Mouse (Mus musculus) CH12.LX (cell line): Measurements from ENCODE around the gene Rnd1. TPM values are rescaled to one million over a fixed set of nuclear protein-coding genes. Genes with fewer than 3 reads are reported as not detected.

Experiments used
- DNase-seq: peaks from one replicate; pipeline ENCODE4 v3.0.0-alpha.2; 2013; ENCODE audit errors: extremely low read depth
- H3K27ac ChIP-seq: 2 replicates; pipeline ENCODE4 v1.5.1; 2012; ENCODE audit warnings: low read depth, mild to moderate bottlenecking, control low read depth, moderate library complexity; ENCODE audit not compliant: insufficient read depth
- H3K27me3 ChIP-seq: replicated peaks from 2 replicates; pipeline ENCODE3; 2012; ENCODE audit warnings: inconsistent platforms
- H3K36me3 ChIP-seq, 2 experiments: replicated peaks in 1 of 2; 2 replicates each; pipeline versions ENCODE3 to v1.6.1; 2012; ENCODE audit warnings: inconsistent platforms in 1 of 2, low read length in 1 of 2, mild to moderate bottlenecking in 1 of 2, mixed read lengths in 1 of 2, moderate library complexity in 1 of 2; ENCODE audit not compliant: control insufficient read depth in 1 of 2, insufficient read depth in 1 of 2
- H3K4me1 ChIP-seq, 2 experiments: 2 replicates each; pipeline ENCODE4 v1.6.1; 2012; ENCODE audit warnings: inconsistent platforms in 1 of 2, moderate library complexity in 1 of 2; ENCODE audit not compliant: insufficient read depth in 2 of 2, control insufficient read depth in 1 of 2
- H3K4me2 ChIP-seq: 2 replicates; pipeline ENCODE4 v1.6.1; 2012; ENCODE audit warnings: low read depth, mild to moderate bottlenecking, control low read depth; ENCODE audit not compliant: poor library complexity, insufficient read depth, severe bottlenecking
- H3K4me3 ChIP-seq, 3 experiments: fragments of 150-350 bp in 1 of 3; sonication (generic) in 1 of 3; replicated peaks in 1 of 3; 2 replicates each; pipeline versions ENCODE3 to v1.5.1; 2011 to 2012; ENCODE audit warnings: low read depth in 2 of 3, low read length in 2 of 3, mild to moderate bottlenecking in 2 of 3, moderate library complexity in 2 of 3, control low read depth in 1 of 3, improper control_type of control experiment in 1 of 3, inconsistent platforms in 1 of 3, mixed read lengths in 1 of 3; ENCODE audit not compliant: poor library complexity in 1 of 3
- H3K79me2 ChIP-seq: replicated peaks from 2 replicates; pipeline ENCODE4 v1.6.1; 2012; ENCODE audit warnings: mild to moderate bottlenecking, moderate library complexity; ENCODE audit not compliant: control insufficient read depth, poor library complexity, insufficient read depth, severe bottlenecking; ENCODE audit errors: extremely low read depth
- H3K9ac ChIP-seq: 2 replicates; pipeline ENCODE4 v1.6.1; 2012; ENCODE audit warnings: low read depth, mild to moderate bottlenecking, control low read depth, moderate library complexity; ENCODE audit not compliant: insufficient read depth
- H3K9me3 ChIP-seq: replicated peaks from 2 replicates; pipeline ENCODE3; 2012; ENCODE audit warnings: low read length, inconsistent platforms, mixed read lengths
- CHD2 ChIP-seq: IDR thresholded peaks from 2 replicates; pipeline ENCODE4 v1.6.1; 2011; ENCODE audit warnings: low read length, improper control_type of control experiment
- CTCF ChIP-seq, 2 experiments: IDR thresholded peaks in 1 of 2; conservative IDR thresholded peaks in 1 of 2; 2 replicates each; pipeline ENCODE4 v1.5.1; 2011 to 2012; ENCODE audit warnings: low read depth in 2 of 2, low read length in 2 of 2, improper control_type of control experiment in 1 of 2, inconsistent platforms in 1 of 2, mild to moderate bottlenecking in 1 of 2, moderate library complexity in 1 of 2
- ELF1 ChIP-seq: IDR thresholded peaks from 2 replicates; pipeline ENCODE4 v1.6.1; 2014; ENCODE audit warnings: low read depth, mild to moderate bottlenecking, inconsistent platforms, low read length, improper control_type of control experiment
- GABPA ChIP-seq: IDR thresholded peaks from 2 replicates; pipeline ENCODE4 v1.6.1; 2012; ENCODE audit warnings: low read depth, low read length, improper control_type of control experiment, inconsistent platforms; ENCODE audit not compliant: insufficient replicate concordance
- IRF4 ChIP-seq: IDR thresholded peaks from 2 replicates; pipeline ENCODE4 v1.6.1; 2014; ENCODE audit warnings: low read depth, mild to moderate bottlenecking, inconsistent platforms, low read length, improper control_type of control experiment
- KAT2A ChIP-seq: IDR thresholded peaks from 2 replicates; pipeline ENCODE4 v1.6.1; 2012; ENCODE audit warnings: low read length, improper control_type of control experiment, inconsistent platforms; ENCODE audit not compliant: insufficient replicate concordance
- NRF1 ChIP-seq: IDR thresholded peaks from 2 replicates; pipeline ENCODE4 v1.6.1; 2014; ENCODE audit warnings: low read depth, mild to moderate bottlenecking, inconsistent platforms, low read length, improper control_type of control experiment, moderate library complexity
- PAX5 ChIP-seq: IDR thresholded peaks from 2 replicates; pipeline ENCODE4 v1.6.1; 2012; ENCODE audit warnings: low read length, inconsistent platforms, mixed read lengths
- POLR2A ChIP-seq: IDR thresholded peaks from 2 replicates; pipeline ENCODE4 v1.6.1; 2011; ENCODE audit warnings: low read depth, mild to moderate bottlenecking, improper control_type of control experiment, low read length
- POLR2AphosphoS2 ChIP-seq: IDR thresholded peaks from 2 replicates; pipeline ENCODE4 v1.6.1; 2011; ENCODE audit warnings: low read depth, low read length, improper control_type of control experiment
- RCOR1 ChIP-seq: conservative IDR thresholded peaks from 2 replicates; pipeline ENCODE4 v1.6.1; 2012; ENCODE audit warnings: low read depth, mild to moderate bottlenecking, inconsistent platforms, low read length, improper control_type of control experiment
- SIN3A ChIP-seq: IDR thresholded peaks from 2 replicates; pipeline ENCODE4 v1.6.1; 2012; ENCODE audit warnings: low read length, improper control_type of control experiment, inconsistent platforms
- SMC3 ChIP-seq: IDR thresholded peaks from 2 replicates; pipeline ENCODE4 v1.6.1; 2011; ENCODE audit warnings: low read depth, low read length, improper control_type of control experiment
- TBP ChIP-seq: conservative IDR thresholded peaks from 2 replicates; pipeline ENCODE4 v1.6.1; 2011; ENCODE audit warnings: low read depth, low read length, improper control_type of control experiment
- USF1 ChIP-seq: IDR thresholded peaks from 2 replicates; pipeline ENCODE4 v1.6.1; 2014; ENCODE audit warnings: low read depth, mild to moderate bottlenecking, inconsistent platforms, low read length, improper control_type of control experiment
- USF2 ChIP-seq: conservative IDR thresholded peaks from 2 replicates; pipeline ENCODE4 v1.6.1; 2011; ENCODE audit warnings: low read depth, low read length, improper control_type of control experiment
- ZNF384 ChIP-seq: IDR thresholded peaks from 2 replicates; pipeline ENCODE4 v1.6.1; 2012; ENCODE audit warnings: low read depth, low read length, improper control_type of control experiment, inconsistent platforms
- dilution Hi-C: fragments of 300-500 bp; cut with MboI; formaldehyde crosslinking; loops from 2 replicates; pipeline ENCODE4 v1.14.3; 2020; ENCODE audit warnings: low sequenced_read_pairs; ENCODE audit not compliant: extremely low pct_unique_long_range_greater_than_20kb, extremely low pct_ligation_motif_present
- in situ Hi-C: fragments of 300-500 bp; cut with MboI; formaldehyde crosslinking; loops from 3 replicates; pipeline ENCODE4 v1.14.3; 2019; ENCODE audit warnings: low sequenced_read_pairs, low pct_ligation_motif_present, low pct_unique_long_range_greater_than_20kb, mixed read lengths
- polyA plus RNA-seq: library from polyadenylated mRNA; unstranded; fragments of >175 nt; gene quantifications from 2 replicates; pipeline ENCODE4 v1.2.1, GENCODE M21; 2012; ENCODE audit warnings: low read depth; ENCODE audit not compliant: insufficient read length
- total RNA-seq, 2 experiments: library from RNA; depleted of rRNA; stranded (reverse); fragments of 300-350 nt in 1 of 2; fragments of >200 nt in 1 of 2; gene quantifications; 2 replicates each; pipeline ENCODE4 v1.2.3; 2012 to 2014

Rnd1 gene
- total and polyA plus RNA-seq, 3 experiments: 6.0 to 9.4 (median 6.3) TPM

DNA sequence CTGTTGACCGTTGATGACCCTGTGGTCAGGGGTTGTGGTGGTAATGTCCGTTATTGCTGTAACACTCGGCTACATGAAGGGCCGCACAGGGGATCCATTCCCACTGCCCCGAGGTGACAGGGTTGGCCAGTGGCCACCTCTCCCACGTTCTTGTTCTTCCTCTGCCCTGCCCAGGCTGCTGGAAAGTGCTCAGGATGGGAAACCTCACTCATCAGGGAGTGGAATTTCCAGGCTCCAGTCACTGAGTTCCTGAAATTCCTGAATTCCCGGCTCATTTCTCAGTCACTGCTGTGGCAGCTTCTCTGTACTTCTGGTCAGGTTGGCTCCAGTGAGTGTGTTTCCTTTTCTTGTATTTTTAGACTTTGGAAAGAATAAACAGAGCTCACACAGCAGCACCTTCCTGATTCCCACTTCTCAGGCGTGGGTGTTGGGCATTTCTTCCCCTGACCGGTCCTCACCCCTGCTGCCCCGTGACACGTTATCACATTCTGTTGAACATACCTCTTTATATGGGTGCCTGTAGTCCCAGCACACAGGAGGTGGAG is 15.0 kb upstream of the Rnd1 start:
- no peak overlapping the region for H3K4me2 ChIP-seq
- TF ChIP-seq TBP (no peak), IRF4 (no peak), USF1 (no peak), KAT2A (no peak), SMC3 (no peak), ELF1 (no peak), PAX5 (no peak), SIN3A (no peak), POLR2AphosphoS2 (no peak), USF2 (no peak), ZNF384 (no peak), NRF1 (no peak), CHD2 (no peak), RCOR1 (no peak)
- H3K36me3 ChIP-seq: no peaks in the 10 kb centered on the region
- no peak overlapping the region for H3K9ac ChIP-seq
- H3K27ac ChIP-seq: no peak overlapping the region
- no peaks in the 10 kb centered on the region for H3K4me1 ChIP-seq
- no peaks in the 10 kb centered on the region for H3K79me2 ChIP-seq
- H3K9me3 ChIP-seq: no peaks in the 10 kb centered on the region
- DNase-seq: no peak
- peaks cover 72% of the 10 kb centered on the region for H3K27me3 ChIP-seq
- dilution Hi-C loops (no loop called here), in situ Hi-C loops (no loop called here)
- no peak overlapping the region for H3K4me3 ChIP-seq

DNA sequence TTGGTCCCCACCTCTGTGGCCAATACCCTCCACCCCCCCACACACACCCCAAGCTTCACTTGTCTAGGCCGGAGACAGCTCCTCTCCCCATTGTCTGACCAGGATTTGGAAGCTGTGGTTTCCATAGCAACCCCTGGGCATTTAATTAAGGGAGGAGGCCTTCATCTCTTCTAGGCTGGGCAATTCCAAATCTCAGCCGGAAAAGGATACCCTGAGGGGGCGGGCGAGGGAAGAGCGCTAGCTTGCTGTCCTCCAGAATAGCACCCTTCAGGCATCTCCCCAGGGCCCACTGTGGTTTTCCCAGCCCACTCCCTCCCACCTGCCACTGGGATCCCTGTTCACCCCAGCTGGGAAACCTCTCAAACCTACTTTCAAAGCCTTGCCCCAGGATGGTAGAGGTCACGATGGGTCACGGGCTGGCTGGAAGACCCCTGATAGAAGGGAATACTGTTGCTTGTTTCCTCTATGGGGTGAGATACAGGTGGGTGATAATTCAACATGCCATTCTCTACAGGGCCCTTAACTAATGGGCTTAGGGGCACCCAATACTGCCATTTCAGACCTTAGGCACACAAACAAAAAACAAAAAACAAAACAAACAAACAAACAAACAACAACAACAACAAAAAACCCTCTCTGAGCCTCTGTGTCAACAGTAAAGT is 14.4 kb upstream of the Rnd1 start:
- Histone ChIP-seq H3K27ac (no peak overlapping the region), H3K4me2 (no peak overlapping the region)

More for the DNA sequence above, 14.4 kb upstream of the Rnd1 start:
- peaks cover 71% of the 10 kb centered on the region for H3K27me3 ChIP-seq
- dilution Hi-C loops: no loop called here
- no peak overlapping the region for H3K4me3 ChIP-seq
- H3K4me1 ChIP-seq: no peaks in the 10 kb centered on the region
- TF ChIP-seq USF1 (no peak), NRF1 (no peak), POLR2A (no peak), PAX5 (no peak), SMC3 (no peak), GABPA (no peak), CTCF (conservative IDR thresholded peaks at IDR 0.05 in 1 of 2, IDR thresholded peaks at IDR 0.05 in 1 of 2; ENCODE audit: low read depth in 2 of 2, low read length in 2 of 2) (no peak), IRF4 (no peak), CHD2 (no peak)
- TF ChIP-seq, all 38 proteins: peak for 0
- H3K79me2 ChIP-seq: no peaks in the 10 kb centered on the region
- no peaks in the 10 kb centered on the region for H3K36me3 ChIP-seq
- in situ Hi-C loops: no loop called here
- H3K9ac ChIP-seq: no peak overlapping the region
- H3K9me3 ChIP-seq: no peaks in the 10 kb centered on the region
- DNase-seq: no peak
